Mouse (Mus musculus): Measurements from ENCODE around the gene Nup155. TPM values are rescaled to one million over a fixed set of nuclear protein-coding genes. Genes with fewer than 3 reads are reported as not detected.
"Not testable (repeated sequence)": the region's sequence is repeated elsewhere in the genome, so short reads cannot be mapped to it uniquely, and the experiment has no call there.

Nup155 gene
- 10 to 100 TPM; 17.5 to 22.0 TPM for total RNA-seq (2021)
- long read RNA-seq, experiment 1, full-length matches to known transcripts: 2 of 4 reads
- long read RNA-seq, experiment 1, partial matches to known transcripts: 1 of 4 reads
- long read RNA-seq, experiment 1, other reads (novel, unspliced or antisense): 1 of 4 reads
- long read RNA-seq, experiment 2, full-length matches to known transcripts: 2 of 3 reads
- long read RNA-seq, experiment 2, partial matches to known transcripts: 0 of 3 reads
- long read RNA-seq, experiment 2, other reads (novel, unspliced or antisense): 1 of 3 reads

- peak; percentile 93 to 94 for DNase-seq (ENCODE audit: low spot score in 2 of 2)
- intact Hi-C loops (cut with DNase I): loop anchor here (1.0 kb wide), 1 partner anchor 10 kb away; the partner anchor contains the start of gene Wdr70
Observed at GRCm38 (mm10) chr15:8108966-8109743, at the start of gene Nup155. Gene Nup155 (plus strand): TSS chr15:8109273.

- no peak for DNase-seq (ENCODE audit: low spot score in 2 of 2)
- intact Hi-C loops (cut with DNase I): loop anchor here (10.0 kb wide), 1 partner anchor 600 kb away; no protein-coding TSS in a partner anchor
Observed at GRCm38 (mm10) chr15:8065221-8065620, 43.9 kb upstream of the Nup155 start.

- DNase-seq (ENCODE audit: low spot score in 2 of 2); intact Hi-C loops (cut with DNase I): not testable (repeated sequence)
Observed at GRCm38 (mm10) chr15:8073159-8073558, 35.9 kb upstream of the Nup155 start.

GRCm38 (mm10) chr15:8082139-8082538 lies 26.9 kb upstream of the Nup155 start:
- intact Hi-C loops (cut with DNase I): no loop called here
- DNase-seq (ENCODE audit: low spot score in 2 of 2): no peak

- intact Hi-C loops (cut with DNase I): no loop called here
- no peak for DNase-seq (ENCODE audit: low spot score in 2 of 2)
Observed at GRCm38 (mm10) chr15:8087293-8087692, 21.8 kb upstream of the Nup155 start.

GRCm38 (mm10) chr15:8088715-8089114 lies 20.4 kb upstream of the Nup155 start:
- DNase-seq (ENCODE audit: low spot score in 2 of 2): no peak
- intact Hi-C loops (cut with DNase I): no loop called here

- intact Hi-C loops (cut with DNase I): no loop called here
- DNase-seq (ENCODE audit: low spot score in 2 of 2): no peak
Observed at GRCm38 (mm10) chr15:8090685-8091084, 18.4 kb upstream of the Nup155 start.

GRCm38 (mm10) chr15:8092668-8093067 lies 16.4 kb upstream of the Nup155 start:
- intact Hi-C loops (cut with DNase I); DNase-seq (ENCODE audit: low spot score in 2 of 2): not testable (repeated sequence)

GRCm38 (mm10) chr15:8097853-8098252 lies 11.2 kb upstream of the Nup155 start:
- DNase-seq (ENCODE audit: low spot score in 2 of 2): peak; percentile 50 to 72
- intact Hi-C loops (cut with DNase I): no loop called here

GRCm38 (mm10) chr15:8098774-8099749 lies 10.0 kb upstream of the Nup155 start, which contains the start of gene Wdr70:
Gene Wdr70 (minus strand): TSS chr15:8099209.
- intact Hi-C loops (cut with DNase I): loop anchor here (1.0 kb wide), 1 partner anchor 10 kb away; the partner anchor contains the start of gene Nup155
- DNase-seq (ENCODE audit: low spot score in 2 of 2): peak; percentile 97 to 99

GRCm38 (mm10) chr15:8101975-8102542 lies 7.0 kb upstream of the Nup155 start:
- intact Hi-C loops (cut with DNase I); DNase-seq (ENCODE audit: low spot score in 2 of 2): not testable (repeated sequence)

- DNase-seq (ENCODE audit: low spot score in 2 of 2): no peak
- intact Hi-C loops (cut with DNase I): no loop called here
Observed at GRCm38 (mm10) chr15:8108360-8108965, 610 bp upstream of the Nup155 start.

- intact Hi-C loops (cut with DNase I): loop anchor here (1.0 kb wide), 1 partner anchor 10 kb away; the partner anchor contains the start of gene Wdr70
- no peak for DNase-seq (ENCODE audit: low spot score in 2 of 2)
Observed at GRCm38 (mm10) chr15:8109782-8110181, 709 bp downstream of the Nup155 start.

GRCm38 (mm10) chr15:8129281-8129680 lies 20.2 kb downstream of the Nup155 start:
- intact Hi-C loops (cut with DNase I): no loop called here

GRCm38 (mm10) chr15:8131268-8131667 lies 22.2 kb downstream of the Nup155 start:
- intact Hi-C loops (cut with DNase I): loop anchor here (10.0 kb wide), 1 partner anchor 184 kb away; no protein-coding TSS in a partner anchor

More at GRCm38 (mm10) chr15:8129281-8129680, 20.2 kb downstream of the Nup155 start:
- no peak for DNase-seq (ENCODE audit: low spot score in 2 of 2)

GRCm38 (mm10) chr15:8131761-8132160 lies 22.7 kb downstream of the Nup155 start:
- intact Hi-C loops (cut with DNase I): loop anchor here (10.0 kb wide), 1 partner anchor 183 kb away; no protein-coding TSS in a partner anchor
- DNase-seq (ENCODE audit: low spot score in 2 of 2): no peak

More at GRCm38 (mm10) chr15:8131268-8131667, 22.2 kb downstream of the Nup155 start:
- DNase-seq (ENCODE audit: low spot score in 2 of 2): no peak

GRCm38 (mm10) chr15:8135606-8136005 lies 26.5 kb downstream of the Nup155 start:
- DNase-seq (ENCODE audit: low spot score in 2 of 2): no peak

GRCm38 (mm10) chr15:8161841-8162240 lies 52.8 kb downstream of the Nup155 start:
- intact Hi-C loops (cut with DNase I): no loop called here

More at GRCm38 (mm10) chr15:8135606-8136005, 26.5 kb downstream of the Nup155 start:
- intact Hi-C loops (cut with DNase I): loop anchor here (10.0 kb wide), 1 partner anchor 179 kb away; no protein-coding TSS in a partner anchor

More at GRCm38 (mm10) chr15:8161841-8162240, 52.8 kb downstream of the Nup155 start:
- DNase-seq (ENCODE audit: low spot score in 2 of 2): no peak
